Mouse (Mus musculus) kidney, embryonic 16.5 days (tissue): Measurements from ENCODE around the gene Kng1. TPM values are rescaled to one million over a fixed set of nuclear protein-coding genes. Genes with fewer than 3 reads are reported as not detected.
A peak's percentile ranks its signal among the peaks of the same experiment; 100 is the strongest.
"Not testable (repeated sequence)": the region's sequence is repeated elsewhere in the genome, so short reads cannot be mapped to it uniquely, and the experiment has no call there.

Experiments
- ATAC-seq: fragments of 200-750 bp; cut with Nextera tagmentation; 2 replicates; pipeline ENCODE4 v1.8.0; 2017; ENCODE audit warnings: moderate TSS enrichment; ENCODE audit not compliant: low FRiP score, low TSS enrichment
- H3K27ac ChIP-seq: fragments of 300-500 bp; sonication (generic); 2 replicates; pipeline ENCODE4 v1.5.1; 2014; ENCODE audit warnings: low read length
- H3K27me3 ChIP-seq: fragments of 300-500 bp; sonication (generic); 2 replicates; pipeline ENCODE4 v1.6.1; 2014; ENCODE audit warnings: low read length, control low read depth, mixed read lengths; ENCODE audit not compliant: insufficient read depth
- H3K36me3 ChIP-seq: fragments of 300-500 bp; sonication (generic); 2 replicates; pipeline ENCODE4 v1.6.1; 2014; ENCODE audit warnings: low read length, control low read depth, mixed read lengths; ENCODE audit not compliant: insufficient read depth
- H3K4me1 ChIP-seq: fragments of 300-500 bp; sonication (generic); 2 replicates; pipeline ENCODE4 v1.6.1; 2014; ENCODE audit warnings: low read length, control low read depth, mixed read lengths; ENCODE audit not compliant: insufficient read depth
- H3K4me2 ChIP-seq: fragments of 300-500 bp; sonication (generic); replicated peaks from 2 replicates; pipeline ENCODE4 v1.6.1; 2014; ENCODE audit warnings: low read depth, low read length
- H3K4me3 ChIP-seq: fragments of 300-500 bp; sonication (generic); 2 replicates; pipeline ENCODE4 v1.5.1; 2014; ENCODE audit warnings: mild to moderate bottlenecking, low read length
- H3K9ac ChIP-seq: fragments of 300-500 bp; sonication (generic); replicated peaks from 2 replicates; pipeline ENCODE4 v1.6.1; 2014; ENCODE audit warnings: low read length
- H3K9me3 ChIP-seq: fragments of 300-500 bp; sonication (generic); 2 replicates; pipeline ENCODE4 v1.6.1; 2016; ENCODE audit warnings: low read length, control low read depth
- WGBS: fragments of 180-500 bp; shearing (Covaris S2); extraction: QIAGEN DNeasy Blood & Tissue Kit; methylation state at CpG from one replicate; pipeline ENCODE4 v1.1.7; 2014; 5-methylcytosine and 5-hydroxymethylcytosine counted together
- polyA plus RNA-seq: library from polyadenylated mRNA; unstranded; fragments of >200 nt; fragmentation: Nextera tagmentation; extraction: Ambion mirVana; gene quantifications from 2 replicates; pipeline ENCODE4 v1.2.1, GENCODE M21; 2015

The Kng1 gene
- polyA plus RNA-seq, 1 experiment from 2014 or later = 3.6 TPM

DNA sequence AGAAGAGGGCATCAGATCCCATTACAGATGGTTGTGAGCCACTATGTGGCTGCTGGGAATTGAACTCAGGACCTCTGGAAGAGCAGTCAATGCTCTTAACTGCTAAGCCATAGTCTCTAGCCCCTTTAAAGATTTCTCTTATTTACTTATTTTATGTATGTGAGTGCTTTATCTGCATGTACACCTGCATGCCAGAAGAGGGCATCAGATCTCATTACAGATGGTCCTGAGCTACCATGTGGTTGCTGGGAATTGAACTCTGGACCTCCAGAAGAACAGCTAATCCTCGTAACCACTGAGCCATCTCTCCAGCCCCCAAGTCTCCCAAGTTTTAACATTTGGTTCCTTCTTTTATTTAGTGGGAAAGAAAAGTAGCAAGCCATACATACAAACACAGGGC lies 30.8 kb downstream of the Kng1 start:
- 96% methylated on average over 1 of the region's 1 CpGs for WGBS
- H3K4me2 ChIP-seq, H3K27me3 ChIP-seq, H3K9ac ChIP-seq, H3K36me3 ChIP-seq, ATAC-seq, H3K9me3 ChIP-seq, H3K4me1 ChIP-seq, H3K4me3 ChIP-seq, H3K27ac ChIP-seq: not testable (repeated sequence)

DNA sequence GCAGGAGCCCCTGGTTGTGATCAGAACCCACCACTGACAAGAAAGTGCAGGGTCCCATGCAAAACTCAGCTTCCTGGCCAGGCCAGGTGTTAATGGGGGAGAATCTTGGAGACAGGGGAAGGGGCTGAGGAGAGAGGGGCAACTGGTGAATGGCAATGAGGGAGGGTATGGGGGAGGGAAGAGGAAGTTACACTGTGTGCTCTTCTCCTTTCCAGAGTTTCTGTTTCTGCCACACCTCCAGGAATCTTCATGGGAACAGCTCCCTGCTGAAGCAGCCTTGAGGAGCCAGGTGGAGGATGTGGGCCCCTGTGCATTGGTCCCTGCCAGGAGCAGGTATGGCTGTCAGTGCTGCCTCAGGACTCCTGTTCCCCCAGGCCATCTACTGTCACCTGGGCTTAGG lies 33.7 kb downstream of the Kng1 start:
- H3K4me1 ChIP-seq, H3K9me3 ChIP-seq, H3K27me3 ChIP-seq, ATAC-seq, H3K27ac ChIP-seq, H3K4me2 ChIP-seq, H3K36me3 ChIP-seq, H3K4me3 ChIP-seq, H3K9ac ChIP-seq: not testable (repeated sequence)

DNA sequence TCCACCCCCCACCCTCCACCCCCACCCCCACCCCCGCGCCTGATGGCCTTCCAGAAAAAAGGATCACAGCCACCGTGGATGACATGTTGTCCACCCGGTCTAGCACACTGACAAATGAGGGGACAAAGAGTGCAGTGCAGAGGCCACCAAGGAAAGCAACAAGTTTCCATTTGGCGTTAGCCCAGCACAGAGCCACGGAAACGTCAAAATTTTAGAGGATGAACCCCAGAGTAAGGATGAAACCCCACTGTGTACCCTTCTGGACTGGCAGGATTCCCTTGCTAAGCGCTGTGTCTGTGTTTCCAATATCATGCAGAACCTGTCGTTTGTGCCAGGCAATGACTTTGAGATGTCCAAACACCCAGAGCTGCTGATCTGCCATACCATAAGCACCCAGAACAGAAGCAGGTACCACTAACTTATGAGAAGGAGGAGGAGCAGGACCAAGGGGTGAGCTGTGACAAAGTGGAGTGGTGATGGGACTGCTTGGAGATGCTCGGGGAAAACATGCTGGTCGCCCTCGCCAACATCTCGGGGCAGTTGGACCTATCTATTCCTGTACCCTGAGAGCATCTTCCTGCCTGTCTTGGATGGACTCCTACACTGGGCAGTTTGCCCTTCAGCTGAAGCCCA lies 35.8 kb downstream of the Kng1 start:
- H3K4me3 ChIP-seq = no peak overlapping the region
- H3K4me2 ChIP-seq = no peak overlapping the region
- no peaks in the 10 kb centered on the region for H3K4me1 ChIP-seq
- H3K9ac ChIP-seq = no peak overlapping the region
- 77% methylated on average over 13 of the region's 13 CpGs for WGBS
- ATAC-seq = no peak
- no peaks in the 10 kb centered on the region for H3K36me3 ChIP-seq
- H3K27me3 ChIP-seq = no peaks in the 10 kb centered on the region
- no peak overlapping the region for H3K27ac ChIP-seq
- no peaks in the 10 kb centered on the region for H3K9me3 ChIP-seq

DNA sequence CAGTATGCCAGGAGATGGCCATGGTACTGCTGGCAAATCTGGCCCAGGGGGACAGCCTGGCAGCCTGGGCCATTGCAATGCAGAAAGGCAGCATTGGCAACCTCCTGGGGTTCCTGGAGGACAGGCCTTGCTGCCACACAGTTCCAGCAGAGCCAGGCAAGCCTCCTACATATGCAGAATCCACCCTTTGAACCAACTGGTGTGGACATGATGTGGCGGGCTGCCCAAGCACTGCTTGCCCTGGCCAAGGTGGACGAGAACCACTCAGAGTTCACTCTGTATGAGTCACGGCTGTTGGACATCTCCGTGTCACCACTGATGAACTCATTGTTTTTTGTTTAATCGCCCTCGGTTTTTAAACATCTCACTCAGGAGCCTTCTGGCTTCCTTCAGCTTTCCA lies 36.5 kb downstream of the Kng1 start:
- 87% methylated on average over 6 of the region's 6 CpGs for WGBS

GRCm38 (mm10) chr16:23095581-23095980 lies 37.9 kb downstream of the Kng1 start:
- not testable (repeated sequence) for H3K36me3 ChIP-seq, H3K4me1 ChIP-seq, H3K4me2 ChIP-seq, H3K9ac ChIP-seq, H3K4me3 ChIP-seq, H3K27me3 ChIP-seq, H3K9me3 ChIP-seq, ATAC-seq, H3K27ac ChIP-seq
- WGBS = 96% methylated on average over 5 of the region's 5 CpGs

More for the DNA sequence above, 36.5 kb downstream of the Kng1 start:
- no peaks in the 10 kb centered on the region for H3K27me3 ChIP-seq
- no peak overlapping the region for H3K27ac ChIP-seq
- no peaks in the 10 kb centered on the region for H3K36me3 ChIP-seq
- H3K4me1 ChIP-seq = no peaks in the 10 kb centered on the region
- no peak overlapping the region for H3K4me3 ChIP-seq
- H3K4me2 ChIP-seq = no peak overlapping the region
- no peaks in the 10 kb centered on the region for H3K9me3 ChIP-seq
- H3K9ac ChIP-seq = no peak overlapping the region
- ATAC-seq = no peak

DNA sequence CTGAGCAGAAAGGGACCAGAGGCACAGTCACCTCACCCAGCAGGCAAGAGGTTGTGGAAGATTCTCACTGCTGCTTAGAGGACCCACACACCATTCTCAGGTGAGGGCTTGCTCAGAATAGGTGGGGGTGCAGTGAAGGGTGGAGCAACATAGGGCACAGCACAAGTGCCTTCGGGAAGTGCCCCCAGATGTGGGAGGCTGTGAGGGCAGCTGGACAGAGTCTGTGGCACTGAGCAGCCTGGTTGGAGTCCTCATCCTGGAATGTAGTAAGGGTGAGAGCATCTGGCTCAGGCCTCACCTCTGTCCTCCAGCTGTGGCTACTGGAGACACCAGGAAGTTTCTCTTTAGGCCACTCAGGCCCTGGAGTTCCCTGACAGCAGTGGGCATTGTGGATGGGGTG lies 39.2 kb downstream of the Kng1 start:
- H3K9me3 ChIP-seq, H3K4me2 ChIP-seq, H3K4me3 ChIP-seq, H3K27me3 ChIP-seq, ATAC-seq, H3K27ac ChIP-seq, H3K9ac ChIP-seq, H3K36me3 ChIP-seq: not testable (repeated sequence)
- H3K4me1 ChIP-seq = peaks cover 11% of the 10 kb centered on the region
- WGBS = 83% methylated on average over 1 of the region's 1 CpGs

- not testable (repeated sequence) for H3K27me3 ChIP-seq, H3K4me3 ChIP-seq, H3K9ac ChIP-seq, H3K4me2 ChIP-seq, H3K27ac ChIP-seq, ATAC-seq, H3K36me3 ChIP-seq, H3K9me3 ChIP-seq
- WGBS = 88% methylated on average over 8 of the region's 8 CpGs
- peaks cover 11% of the 10 kb centered on the region for H3K4me1 ChIP-seq
Observed at GRCm38 (mm10) chr16:23097290-23098104, 39.8 kb downstream of the Kng1 start.

DNA sequence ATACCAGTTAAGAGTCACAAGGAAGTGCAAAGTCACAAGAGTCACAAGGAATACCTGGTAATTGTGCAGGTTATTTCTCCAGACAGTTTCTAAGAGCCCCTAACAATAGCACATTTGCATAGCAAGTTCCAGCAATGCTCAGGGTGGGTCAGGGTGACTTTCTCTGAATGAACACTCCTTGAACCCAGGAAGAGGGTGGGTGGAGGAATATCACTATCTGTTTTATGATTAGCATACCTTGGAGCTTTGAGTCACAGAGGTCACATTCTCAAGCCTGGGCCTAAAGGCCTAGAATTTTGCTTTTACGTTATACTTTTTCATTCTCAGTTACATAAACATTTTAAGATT lies 40.4 kb downstream of the Kng1 start:
- WGBS = 100% methylated on average over 1 of the region's 1 CpGs
- not testable (repeated sequence) for H3K27me3 ChIP-seq, H3K27ac ChIP-seq, ATAC-seq, H3K4me2 ChIP-seq, H3K9ac ChIP-seq, H3K4me3 ChIP-seq, H3K9me3 ChIP-seq, H3K36me3 ChIP-seq
- H3K4me1 ChIP-seq = peaks cover 11% of the 10 kb centered on the region

DNA sequence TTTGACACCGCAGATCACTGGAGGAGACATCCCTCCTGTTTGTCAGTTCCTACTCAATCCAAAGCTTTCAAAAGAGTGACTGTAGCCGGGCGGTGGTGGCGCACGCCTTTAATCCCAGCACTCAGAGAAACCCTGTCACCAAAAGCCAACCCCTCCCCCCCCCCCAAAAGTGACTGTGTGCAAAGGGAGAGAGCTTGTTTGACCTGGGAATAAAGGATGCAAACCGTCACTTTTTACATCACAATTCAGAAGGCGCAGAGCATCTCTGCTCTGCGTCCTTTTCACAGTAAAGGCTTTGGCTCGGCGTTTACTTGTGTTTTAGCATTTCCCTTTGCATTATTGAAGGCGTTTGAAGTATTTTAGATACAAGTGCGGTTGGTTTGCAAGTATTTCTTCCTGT lies 42.0 kb downstream of the Kng1 start:
- no peaks in the 10 kb centered on the region for H3K9me3 ChIP-seq
- H3K27me3 ChIP-seq = no peaks in the 10 kb centered on the region
- H3K4me2 ChIP-seq = peak overlapping the region; percentile 69
- WGBS = 10% methylated on average over 12 of the region's 12 CpGs
- H3K9ac ChIP-seq = peak overlapping the region; percentile 71
- H3K4me3 ChIP-seq = peak overlapping the region; percentile 50
- H3K27ac ChIP-seq = peak overlapping the region; percentile 14; the same call in 1 of the 2 replicates
- H3K4me1 ChIP-seq = peaks cover 11% of the 10 kb centered on the region
- no peak for ATAC-seq
- H3K36me3 ChIP-seq = no peaks in the 10 kb centered on the region

DNA sequence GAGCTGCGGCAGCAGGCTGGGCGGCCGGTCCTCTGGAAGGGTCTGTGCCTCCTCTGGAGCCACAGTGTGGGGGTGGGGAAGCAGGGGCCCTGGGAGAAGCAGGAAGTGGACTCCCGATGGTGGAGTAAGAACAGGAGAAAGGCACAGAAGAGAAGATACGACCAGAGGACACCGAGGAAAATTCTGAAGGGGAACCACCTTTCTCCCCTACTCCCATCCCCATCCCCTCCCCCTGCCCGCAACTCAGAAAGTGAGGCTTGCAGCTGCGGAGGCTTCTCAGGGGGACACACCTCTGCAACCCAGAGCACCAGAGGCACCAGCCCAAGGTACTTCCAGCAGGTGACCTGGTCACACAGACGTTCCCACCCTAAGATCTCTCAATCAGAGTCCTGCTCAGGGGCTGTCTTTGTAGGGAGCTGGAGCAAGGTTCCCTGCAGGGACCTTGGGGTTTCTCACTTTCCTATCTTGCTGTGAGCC lies 42.5 kb downstream of the Kng1 start:
- H3K4me3 ChIP-seq = peak overlapping the region; percentile 50
- H3K36me3 ChIP-seq = no peaks in the 10 kb centered on the region
- peaks cover 11% of the 10 kb centered on the region for H3K4me1 ChIP-seq
- peak overlapping the region; percentile 71 for H3K9ac ChIP-seq
- 3% methylated on average over 9 of the region's 9 CpGs for WGBS
- peak; percentile 89 for ATAC-seq
- no peaks in the 10 kb centered on the region for H3K27me3 ChIP-seq
- no peaks in the 10 kb centered on the region for H3K9me3 ChIP-seq
- H3K27ac ChIP-seq = peak overlapping the region; percentile 14; the same call in 1 of the 2 replicates
- peak overlapping the region; percentile 69 for H3K4me2 ChIP-seq
